Mouse (Mus musculus) CH12.LX (cell line): Measurements from ENCODE around the gene Lamc1. TPM values are rescaled to one million over a fixed set of nuclear protein-coding genes. Genes with fewer than 3 reads are reported as not detected.

Experiments used
- DNase-seq: peaks from one replicate; pipeline ENCODE4 v3.0.0-alpha.2; 2013; ENCODE audit errors: extremely low read depth
- H3K27ac ChIP-seq: 2 replicates; pipeline ENCODE4 v1.5.1; 2012; ENCODE audit warnings: low read depth, mild to moderate bottlenecking, control low read depth, moderate library complexity; ENCODE audit not compliant: insufficient read depth
- H3K27me3 ChIP-seq: replicated peaks from 2 replicates; pipeline ENCODE3; 2012; ENCODE audit warnings: inconsistent platforms
- H3K36me3 ChIP-seq, 2 experiments: replicated peaks in 1 of 2; 2 replicates each; pipeline versions ENCODE3 to v1.6.1; 2012; ENCODE audit warnings: inconsistent platforms in 1 of 2, low read length in 1 of 2, mild to moderate bottlenecking in 1 of 2, mixed read lengths in 1 of 2, moderate library complexity in 1 of 2; ENCODE audit not compliant: control insufficient read depth in 1 of 2, insufficient read depth in 1 of 2
- H3K4me1 ChIP-seq, 2 experiments: 2 replicates each; pipeline ENCODE4 v1.6.1; 2012; ENCODE audit warnings: inconsistent platforms in 1 of 2, moderate library complexity in 1 of 2; ENCODE audit not compliant: insufficient read depth in 2 of 2, control insufficient read depth in 1 of 2
- H3K4me2 ChIP-seq: 2 replicates; pipeline ENCODE4 v1.6.1; 2012; ENCODE audit warnings: low read depth, mild to moderate bottlenecking, control low read depth; ENCODE audit not compliant: poor library complexity, insufficient read depth, severe bottlenecking
- H3K4me3 ChIP-seq, 3 experiments: fragments of 150-350 bp in 1 of 3; sonication (generic) in 1 of 3; replicated peaks in 1 of 3; 2 replicates each; pipeline versions ENCODE3 to v1.5.1; 2011 to 2012; ENCODE audit warnings: low read depth in 2 of 3, low read length in 2 of 3, mild to moderate bottlenecking in 2 of 3, moderate library complexity in 2 of 3, control low read depth in 1 of 3, improper control_type of control experiment in 1 of 3, inconsistent platforms in 1 of 3, mixed read lengths in 1 of 3; ENCODE audit not compliant: poor library complexity in 1 of 3
- H3K79me2 ChIP-seq: replicated peaks from 2 replicates; pipeline ENCODE4 v1.6.1; 2012; ENCODE audit warnings: mild to moderate bottlenecking, moderate library complexity; ENCODE audit not compliant: control insufficient read depth, poor library complexity, insufficient read depth, severe bottlenecking; ENCODE audit errors: extremely low read depth
- H3K9ac ChIP-seq: 2 replicates; pipeline ENCODE4 v1.6.1; 2012; ENCODE audit warnings: low read depth, mild to moderate bottlenecking, control low read depth, moderate library complexity; ENCODE audit not compliant: insufficient read depth
- H3K9me3 ChIP-seq: replicated peaks from 2 replicates; pipeline ENCODE3; 2012; ENCODE audit warnings: low read length, inconsistent platforms, mixed read lengths
- BHLHE40 ChIP-seq: IDR thresholded peaks from 2 replicates; pipeline ENCODE4 v1.6.1; 2011; ENCODE audit warnings: mild to moderate bottlenecking, low read depth, low read length, improper control_type of control experiment
- CHD2 ChIP-seq: IDR thresholded peaks from 2 replicates; pipeline ENCODE4 v1.6.1; 2011; ENCODE audit warnings: low read length, improper control_type of control experiment
- E2F4 ChIP-seq: IDR thresholded peaks from 2 replicates; pipeline ENCODE4 v1.6.1; 2011; ENCODE audit warnings: low read depth, low read length, improper control_type of control experiment; ENCODE audit not compliant: insufficient replicate concordance
- EP300 ChIP-seq: IDR thresholded peaks from 2 replicates; pipeline ENCODE4 v1.6.1; 2011; ENCODE audit warnings: low read length, improper control_type of control experiment
- GABPA ChIP-seq: IDR thresholded peaks from 2 replicates; pipeline ENCODE4 v1.6.1; 2012; ENCODE audit warnings: low read depth, low read length, improper control_type of control experiment, inconsistent platforms; ENCODE audit not compliant: insufficient replicate concordance
- IRF4 ChIP-seq: IDR thresholded peaks from 2 replicates; pipeline ENCODE4 v1.6.1; 2014; ENCODE audit warnings: low read depth, mild to moderate bottlenecking, inconsistent platforms, low read length, improper control_type of control experiment
- JUN ChIP-seq: IDR thresholded peaks from 2 replicates; pipeline ENCODE4 v1.6.1; 2011; ENCODE audit warnings: low read depth, mild to moderate bottlenecking, low read length, improper control_type of control experiment, moderate library complexity; ENCODE audit not compliant: insufficient read depth
- MAFK ChIP-seq: IDR thresholded peaks from 2 replicates; pipeline ENCODE4 v1.6.1; 2011; ENCODE audit warnings: low read length, improper control_type of control experiment; ENCODE audit not compliant: insufficient replicate concordance
- MAX ChIP-seq: IDR thresholded peaks from 2 replicates; pipeline ENCODE4 v1.6.1; 2011; ENCODE audit warnings: low read length, improper control_type of control experiment
- MAZ ChIP-seq: IDR thresholded peaks from 2 replicates; pipeline ENCODE4 v1.6.1; 2012; ENCODE audit warnings: low read depth, mild to moderate bottlenecking, inconsistent platforms, low read length, improper control_type of control experiment, moderate library complexity
- MEF2A ChIP-seq: IDR thresholded peaks from 2 replicates; pipeline ENCODE4 v1.6.1; 2014; ENCODE audit warnings: low read depth, mild to moderate bottlenecking, inconsistent platforms, low read length, improper control_type of control experiment, borderline replicate concordance
- MXI1 ChIP-seq: IDR thresholded peaks from 2 replicates; pipeline ENCODE4 v1.6.1; 2011; ENCODE audit warnings: mild to moderate bottlenecking, low read depth, low read length, improper control_type of control experiment
- NELFE ChIP-seq: IDR thresholded peaks from 2 replicates; pipeline ENCODE4 v1.6.1; 2011; ENCODE audit warnings: low read depth, low read length, improper control_type of control experiment
- NRF1 ChIP-seq: IDR thresholded peaks from 2 replicates; pipeline ENCODE4 v1.6.1; 2014; ENCODE audit warnings: low read depth, mild to moderate bottlenecking, inconsistent platforms, low read length, improper control_type of control experiment, moderate library complexity
- PAX5 ChIP-seq: IDR thresholded peaks from 2 replicates; pipeline ENCODE4 v1.6.1; 2012; ENCODE audit warnings: low read length, inconsistent platforms, mixed read lengths
- POLR2A ChIP-seq: IDR thresholded peaks from 2 replicates; pipeline ENCODE4 v1.6.1; 2011; ENCODE audit warnings: low read depth, mild to moderate bottlenecking, improper control_type of control experiment, low read length
- RAD21 ChIP-seq: IDR thresholded peaks from 2 replicates; pipeline ENCODE4 v1.6.1; 2011; ENCODE audit warnings: low read depth, mild to moderate bottlenecking, low read length, improper control_type of control experiment, moderate library complexity
- TBP ChIP-seq: conservative IDR thresholded peaks from 2 replicates; pipeline ENCODE4 v1.6.1; 2011; ENCODE audit warnings: low read depth, low read length, improper control_type of control experiment
- TCF12 ChIP-seq: IDR thresholded peaks from 2 replicates; pipeline ENCODE4 v1.6.1; 2014; ENCODE audit warnings: low read depth, mild to moderate bottlenecking, inconsistent platforms, low read length, improper control_type of control experiment
- UBTF ChIP-seq: IDR thresholded peaks from 2 replicates; pipeline ENCODE4 v1.6.1; 2012; ENCODE audit warnings: low read depth, mild to moderate bottlenecking, inconsistent platforms, low read length, improper control_type of control experiment, moderate library complexity
- USF1 ChIP-seq: IDR thresholded peaks from 2 replicates; pipeline ENCODE4 v1.6.1; 2014; ENCODE audit warnings: low read depth, mild to moderate bottlenecking, inconsistent platforms, low read length, improper control_type of control experiment
- USF2 ChIP-seq: conservative IDR thresholded peaks from 2 replicates; pipeline ENCODE4 v1.6.1; 2011; ENCODE audit warnings: low read depth, low read length, improper control_type of control experiment
- ZC3H11A ChIP-seq: IDR thresholded peaks from 2 replicates; pipeline ENCODE4 v1.6.1; 2012; ENCODE audit warnings: low read depth, mild to moderate bottlenecking, inconsistent platforms, low read length, improper control_type of control experiment
- ZMIZ1 ChIP-seq: IDR thresholded peaks from 2 replicates; pipeline ENCODE4 v1.6.1; 2012; ENCODE audit warnings: low read depth, mild to moderate bottlenecking, inconsistent platforms, low read length, improper control_type of control experiment
- dilution Hi-C: fragments of 300-500 bp; cut with MboI; formaldehyde crosslinking; loops from 2 replicates; pipeline ENCODE4 v1.14.3; 2020; ENCODE audit warnings: low sequenced_read_pairs; ENCODE audit not compliant: extremely low pct_unique_long_range_greater_than_20kb, extremely low pct_ligation_motif_present
- in situ Hi-C: fragments of 300-500 bp; cut with MboI; formaldehyde crosslinking; loops from 3 replicates; pipeline ENCODE4 v1.14.3; 2019; ENCODE audit warnings: low sequenced_read_pairs, low pct_ligation_motif_present, low pct_unique_long_range_greater_than_20kb, mixed read lengths
- polyA plus RNA-seq: library from polyadenylated mRNA; unstranded; fragments of >175 nt; gene quantifications from 2 replicates; pipeline ENCODE4 v1.2.1, GENCODE M21; 2012; ENCODE audit warnings: low read depth; ENCODE audit not compliant: insufficient read length
- total RNA-seq, 2 experiments: library from RNA; depleted of rRNA; stranded (reverse); fragments of 300-350 nt in 1 of 2; fragments of >200 nt in 1 of 2; gene quantifications; 2 replicates each; pipeline ENCODE4 v1.2.3; 2012 to 2014

The Lamc1 gene
- total and polyA plus RNA-seq, 3 experiments, result 5.7 to 16.7 (median 10.5) TPM

- TF ChIP-seq CHD2 (no peak), UBTF (no peak), IRF4 (peak; percentile 71), JUN (no peak), MEF2A (no peak; the same call in 1 of the 2 replicates), MXI1 (no peak), NELFE (no peak), ZC3H11A (no peak), TCF12 (no peak), EP300 (peak; percentile 67), GABPA (no peak), TBP (no peak), NRF1 (no peak), MAX (no peak), MAFK (no peak), USF2 (no peak), POLR2A (no peak), PAX5 (no peak)
These were observed 44.6 kb downstream of the Lamc1 start (continued) for GRCm38 (mm10) chr1:153288010-153288409.

GRCm38 (mm10) chr1:153287443-153287842 lies 45.1 kb downstream of the Lamc1 start:
- TF ChIP-seq UBTF (no peak), BHLHE40 (no peak), GABPA (no peak), RAD21 (no peak), USF1 (no peak), ZMIZ1 (no peak), MAFK (no peak), MAX (no peak), MXI1 (no peak), MEF2A (no peak), MAZ (no peak), E2F4 (no peak), JUN (no peak)
- TF ChIP-seq, all 38 proteins: peak for 0
- in situ Hi-C loops, result no loop called here
- Histone ChIP-seq H3K79me2 (no peaks in the 10 kb centered on the region; the same call in 1 of the 2 replicates), H3K4me2 (no peak overlapping the region), H3K9me3 (peaks cover 2% of the 10 kb centered on the region), H3K36me3 (peaks cover 0 to 6% of the 10 kb centered on the region in 2 experiments), H3K4me1 (peaks cover 16 to 24% of the 10 kb centered on the region in 2 experiments), H3K27me3 (no peaks in the 10 kb centered on the region), H3K27ac (no peak overlapping the region), H3K9ac (no peak overlapping the region), H3K4me3 (no peak overlapping the region)
- no peak for DNase-seq
- dilution Hi-C loops, result no loop called here
